Mouse (Mus musculus) intestine, embryonic 15.5 days (tissue): Measurements from ENCODE around the gene Muc15. TPM values are rescaled to one million over a fixed set of nuclear protein-coding genes. Genes with fewer than 3 reads are reported as not detected.

Source experiments
- ATAC-seq: fragments of 200-750 bp; cut with Nextera tagmentation; 2 replicates; pipeline ENCODE4 v1.8.0; 2017; ENCODE audit warnings: moderate TSS enrichment, moderate library complexity
- H3K27ac ChIP-seq: fragments of 300-500 bp; sonication (generic); 2 replicates; pipeline ENCODE4 v1.5.1; 2015; ENCODE audit warnings: mild to moderate bottlenecking, inconsistent platforms
- H3K27me3 ChIP-seq: fragments of 300-500 bp; sonication (generic); replicated peaks from 2 replicates; pipeline ENCODE4 v1.6.1; 2015; ENCODE audit warnings: inconsistent platforms
- H3K36me3 ChIP-seq: fragments of 300-500 bp; sonication (generic); 2 replicates; pipeline ENCODE4 v1.6.1; 2015; ENCODE audit warnings: inconsistent platforms
- H3K4me1 ChIP-seq: fragments of 300-500 bp; sonication (generic); replicated peaks from 2 replicates; pipeline ENCODE4 v1.6.1; 2015; ENCODE audit warnings: inconsistent platforms
- H3K4me2 ChIP-seq: fragments of 300-500 bp; sonication (generic); replicated peaks from 2 replicates; pipeline ENCODE4 v1.6.1; 2015; ENCODE audit warnings: mild to moderate bottlenecking, inconsistent platforms
- H3K4me3 ChIP-seq: fragments of 300-500 bp; sonication (generic); replicated peaks from 2 replicates; pipeline ENCODE4 v1.5.1; 2015; ENCODE audit warnings: inconsistent platforms
- H3K9ac ChIP-seq: fragments of 300-500 bp; sonication (generic); 2 replicates; pipeline ENCODE4 v1.6.1; 2015; ENCODE audit warnings: inconsistent platforms
- H3K9me3 ChIP-seq: fragments of 300-500 bp; sonication (generic); 2 replicates; pipeline ENCODE4 v1.6.1; 2016; ENCODE audit warnings: inconsistent platforms
- WGBS: fragments of 180-500 bp; shearing (Covaris S2); methylation state at CpG from one replicate; pipeline ENCODE4 v1.1.7; 2015; 5-methylcytosine and 5-hydroxymethylcytosine counted together
- polyA plus RNA-seq: library from polyadenylated mRNA; unstranded; fragments of >200 nt; fragmentation: Nextera tagmentation; extraction: Ambion mirVana; gene quantifications from 2 replicates; pipeline ENCODE4 v1.2.1, GENCODE M21; 2015

Muc15 gene
- polyA plus RNA-seq: not detected in 2 replicates

DNA sequence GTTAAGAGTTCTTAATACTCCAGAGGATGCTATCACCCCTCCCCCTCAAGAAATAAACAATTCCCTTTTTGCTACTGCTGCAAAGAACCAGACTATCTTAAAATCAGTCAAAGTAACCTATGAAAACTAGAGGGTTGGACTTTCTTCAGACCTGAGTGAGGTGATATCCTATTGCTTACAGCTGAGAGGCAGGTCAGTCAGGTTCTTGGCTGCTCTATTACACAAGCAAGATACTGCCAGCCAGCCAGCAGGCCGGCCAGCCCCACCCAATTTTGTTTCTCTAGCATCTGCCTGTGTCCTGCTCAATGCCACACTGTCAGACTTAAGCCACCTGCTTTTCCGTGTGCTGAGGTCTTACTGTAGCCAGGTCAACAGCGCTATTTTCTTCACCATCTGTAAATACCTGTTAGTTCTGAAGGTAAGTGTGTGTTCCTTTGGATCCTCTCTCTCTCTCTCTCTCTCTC lies at the start of gene Muc15:
Gene Muc15, plus strand, starts transcription at position 51 of the 464 bp plus-strand sequence.
- Histone ChIP-seq H3K4me3 (no peak within 1 kb of the TSS), H3K36me3 (no peaks in the 10 kb centered on the region), H3K9ac (no peak within 1 kb of the TSS), H3K9me3 (no peaks in the 10 kb centered on the region), H3K27ac (no peak within 1 kb of the TSS), H3K27me3 (no peaks in the 10 kb centered on the region), H3K4me1 (no peaks in the 10 kb centered on the region), H3K4me2 (no peak within 1 kb of the TSS)
- 34% methylated on average over 3 of the region's 3 CpGs for WGBS
- ATAC-seq: peak; percentile 45; the same call in 1 of the 2 replicates

DNA sequence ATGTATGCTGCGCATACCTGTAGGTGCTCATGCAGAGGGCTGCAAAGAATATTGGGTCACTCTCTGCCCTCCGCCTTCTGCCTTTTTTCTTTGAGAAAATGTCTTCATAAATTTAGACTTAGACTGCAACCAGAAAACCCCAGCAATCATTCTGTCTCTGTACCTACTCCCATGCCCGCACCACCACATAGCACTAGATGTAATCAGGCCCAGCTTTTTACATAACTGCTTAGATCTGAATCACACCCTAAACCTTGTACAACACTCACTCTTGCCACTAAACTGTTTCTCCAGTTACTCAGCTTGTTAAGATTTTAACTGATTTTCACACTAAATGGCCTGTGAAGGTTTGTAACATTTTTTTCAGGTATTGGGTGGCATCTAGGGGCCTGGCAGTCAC lies 11.7 kb upstream of the Muc15 start:
- no peak overlapping the region for H3K9ac ChIP-seq
- H3K27ac ChIP-seq: no peak overlapping the region
- H3K36me3 ChIP-seq: no peaks in the 10 kb centered on the region
- H3K9me3 ChIP-seq: no peaks in the 10 kb centered on the region
- H3K4me3 ChIP-seq: no peak overlapping the region
- no peak for ATAC-seq
- 91% methylated on average over 3 of the region's 3 CpGs for WGBS
- H3K27me3 ChIP-seq: no peaks in the 10 kb centered on the region
- no peaks in the 10 kb centered on the region for H3K4me1 ChIP-seq
- no peak overlapping the region for H3K4me2 ChIP-seq

DNA sequence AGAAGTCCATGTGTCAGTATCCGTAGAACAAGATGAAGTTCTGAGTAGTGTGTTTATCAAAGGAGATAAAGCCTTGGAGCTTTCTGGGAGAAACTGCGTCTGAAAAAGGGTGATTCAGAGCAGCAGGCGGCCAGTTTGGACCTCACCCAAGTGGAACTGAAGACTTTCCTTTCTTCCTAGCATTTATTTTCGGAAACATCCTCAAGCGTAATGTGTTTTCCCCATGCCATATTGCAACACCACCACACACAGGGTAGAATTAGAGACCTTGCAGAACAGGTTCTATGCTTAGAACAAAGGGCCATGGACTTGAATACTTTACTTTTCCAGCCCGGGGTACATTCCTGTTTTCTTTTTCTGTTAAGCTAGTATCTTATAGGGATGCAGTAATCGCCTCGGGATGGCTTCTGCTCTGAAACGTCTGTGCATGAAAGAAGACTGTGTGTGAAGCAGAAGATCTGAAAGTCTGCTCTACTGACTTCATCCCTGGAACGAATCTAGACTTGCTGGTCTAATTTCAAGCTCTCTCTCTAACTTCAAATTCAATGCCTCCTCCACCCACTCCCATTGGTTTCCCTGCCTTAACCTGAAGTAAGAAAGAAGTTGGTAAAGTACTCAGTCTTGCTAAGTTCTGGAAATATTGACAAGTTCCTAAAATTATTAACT lies 11.0 kb upstream of the Muc15 start:
- Histone ChIP-seq H3K27me3 (no peaks in the 10 kb centered on the region), H3K27ac (no peak overlapping the region), H3K4me2 (no peak overlapping the region), H3K4me3 (no peak overlapping the region), H3K36me3 (no peaks in the 10 kb centered on the region), H3K9ac (no peak overlapping the region), H3K9me3 (no peaks in the 10 kb centered on the region), H3K4me1 (no peaks in the 10 kb centered on the region)
- WGBS: 67% methylated on average over 10 of the region's 10 CpGs
- no peak for ATAC-seq

DNA sequence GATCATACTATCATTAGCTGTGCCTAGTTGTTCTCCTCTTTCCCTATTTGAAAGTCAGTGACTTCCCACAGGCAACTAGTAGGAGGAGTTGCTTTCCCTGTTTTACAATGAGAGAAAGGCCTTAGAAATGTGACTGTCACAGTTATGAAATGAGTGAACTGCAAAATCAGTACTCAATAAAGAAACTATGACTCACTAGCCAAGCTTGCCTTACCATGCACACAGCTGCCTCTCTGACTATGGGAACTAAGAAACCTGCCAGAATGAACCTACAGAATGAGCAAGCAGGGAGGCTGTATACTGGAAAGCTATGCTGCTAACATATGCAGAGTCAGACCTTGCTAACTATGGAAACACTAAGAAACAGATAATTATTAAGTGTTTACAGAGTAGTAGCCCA lies 2.1 kb upstream of the Muc15 start:
- no peaks in the 10 kb centered on the region for H3K4me1 ChIP-seq
- no peaks in the 10 kb centered on the region for H3K9me3 ChIP-seq
- H3K27me3 ChIP-seq: no peaks in the 10 kb centered on the region
- ATAC-seq: no peak
- H3K36me3 ChIP-seq: no peaks in the 10 kb centered on the region
- no peak overlapping the region for H3K4me2 ChIP-seq
- no peak overlapping the region for H3K27ac ChIP-seq
- H3K9ac ChIP-seq: no peak overlapping the region
- H3K4me3 ChIP-seq: no peak overlapping the region

DNA sequence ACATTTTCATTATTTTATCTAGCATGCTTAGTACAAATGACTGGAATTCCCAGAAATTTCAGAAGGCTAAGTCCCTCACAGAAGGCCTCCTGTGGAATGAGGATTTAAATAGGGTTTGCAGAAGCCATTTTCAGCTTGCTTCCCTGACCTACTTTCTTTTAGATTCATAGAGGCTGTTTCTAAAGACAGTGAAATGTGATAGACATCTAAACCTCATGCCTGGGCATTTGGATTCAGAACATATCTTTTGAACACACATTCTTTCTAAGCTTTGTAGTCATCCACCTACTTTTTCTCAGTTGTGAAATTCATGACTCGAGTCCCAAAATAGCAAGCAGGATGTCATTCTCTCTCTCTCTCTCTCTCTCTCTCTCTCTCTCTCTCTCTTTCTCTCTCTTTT lies 1.1 kb downstream of the Muc15 start:
- Histone ChIP-seq H3K9me3 (no peaks in the 10 kb centered on the region), H3K4me3 (no peak overlapping the region), H3K27me3 (no peaks in the 10 kb centered on the region), H3K4me2 (no peak overlapping the region), H3K4me1 (no peaks in the 10 kb centered on the region), H3K9ac (no peak overlapping the region), H3K36me3 (no peaks in the 10 kb centered on the region), H3K27ac (no peak overlapping the region)
- 96% methylated on average over 1 of the region's 1 CpGs for WGBS
- ATAC-seq: no peak

DNA sequence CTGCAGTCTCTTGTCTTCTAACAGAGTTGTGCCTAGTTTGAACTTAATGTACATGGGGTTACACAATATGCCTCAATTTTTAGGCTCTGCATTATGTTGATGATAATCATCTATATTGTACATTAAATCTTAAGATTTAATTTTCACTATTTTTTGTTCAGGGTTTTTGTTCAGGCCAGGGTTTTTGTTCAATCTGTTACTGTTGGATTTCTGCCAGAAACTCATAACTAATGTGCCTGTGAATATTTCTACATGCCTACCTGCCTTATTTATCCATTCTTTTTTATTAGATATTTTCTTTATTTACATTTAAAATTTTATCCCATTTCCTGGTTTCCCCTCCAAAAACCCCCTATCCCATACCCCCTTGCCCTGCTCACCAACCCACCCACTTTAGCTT lies 5.0 kb downstream of the Muc15 start:
- ATAC-seq: no peak
- H3K9me3 ChIP-seq: no peaks in the 10 kb centered on the region
- H3K9ac ChIP-seq: no peak overlapping the region
- no peaks in the 10 kb centered on the region for H3K4me1 ChIP-seq
- H3K36me3 ChIP-seq: no peaks in the 10 kb centered on the region
- H3K27ac ChIP-seq: no peak overlapping the region
- no peak overlapping the region for H3K4me2 ChIP-seq
- no peak overlapping the region for H3K4me3 ChIP-seq
- H3K27me3 ChIP-seq: no peaks in the 10 kb centered on the region

DNA sequence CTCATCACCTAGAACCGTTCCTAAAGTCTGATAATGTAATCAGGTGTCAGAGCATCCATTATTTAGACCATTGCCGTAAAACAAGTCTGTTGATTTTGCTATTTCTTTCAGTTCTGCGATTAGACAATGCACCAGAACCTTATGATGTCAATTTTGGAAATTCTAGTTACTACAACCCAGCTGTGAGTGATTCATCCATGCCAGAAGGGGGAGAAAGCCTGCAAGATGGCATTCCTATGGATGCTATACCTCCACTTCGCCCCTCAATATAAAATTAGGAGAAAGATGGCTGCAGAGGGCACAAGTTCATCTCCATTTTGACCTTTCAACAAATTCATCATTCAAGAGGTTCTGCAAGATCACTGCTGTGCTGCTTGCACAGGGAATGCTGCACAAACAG lies 16.1 kb downstream of the Muc15 start:
- no peak overlapping the region for H3K4me2 ChIP-seq
- H3K9ac ChIP-seq: no peak overlapping the region
- H3K4me3 ChIP-seq: no peak overlapping the region
- 71% methylated on average over 4 of the region's 4 CpGs for WGBS
- no peak overlapping the region for H3K27ac ChIP-seq
- no peaks in the 10 kb centered on the region for H3K9me3 ChIP-seq
- H3K36me3 ChIP-seq: no peaks in the 10 kb centered on the region
- no peak for ATAC-seq
- no peaks in the 10 kb centered on the region for H3K4me1 ChIP-seq
- no peaks in the 10 kb centered on the region for H3K27me3 ChIP-seq

DNA sequence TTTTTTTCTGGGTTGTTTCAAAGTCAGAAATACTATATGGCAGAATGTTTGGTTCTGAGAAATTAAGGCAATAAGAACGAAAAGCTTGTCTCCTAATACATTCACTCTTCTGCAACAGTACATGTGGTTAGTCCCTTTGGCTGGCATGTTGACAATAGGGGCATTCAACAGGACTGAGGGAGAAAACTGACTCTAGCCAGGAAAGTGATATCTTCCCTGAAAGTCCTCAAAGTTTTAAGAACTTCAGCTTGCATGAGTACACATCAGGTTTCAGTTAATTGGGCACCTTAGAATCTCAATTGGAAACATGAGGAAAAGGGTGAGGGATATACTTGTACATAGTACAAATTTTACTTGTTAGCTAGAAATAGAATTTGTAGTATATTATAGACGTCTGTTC lies 16.8 kb downstream of the Muc15 start:
- Histone ChIP-seq H3K27me3 (no peaks in the 10 kb centered on the region), H3K27ac (no peak overlapping the region), H3K4me3 (no peak overlapping the region), H3K36me3 (no peaks in the 10 kb centered on the region), H3K9me3 (no peaks in the 10 kb centered on the region), H3K4me1 (no peaks in the 10 kb centered on the region), H3K4me2 (no peak overlapping the region), H3K9ac (no peak overlapping the region)
- WGBS: 67% methylated on average over 2 of the region's 2 CpGs
- no peak for ATAC-seq

DNA sequence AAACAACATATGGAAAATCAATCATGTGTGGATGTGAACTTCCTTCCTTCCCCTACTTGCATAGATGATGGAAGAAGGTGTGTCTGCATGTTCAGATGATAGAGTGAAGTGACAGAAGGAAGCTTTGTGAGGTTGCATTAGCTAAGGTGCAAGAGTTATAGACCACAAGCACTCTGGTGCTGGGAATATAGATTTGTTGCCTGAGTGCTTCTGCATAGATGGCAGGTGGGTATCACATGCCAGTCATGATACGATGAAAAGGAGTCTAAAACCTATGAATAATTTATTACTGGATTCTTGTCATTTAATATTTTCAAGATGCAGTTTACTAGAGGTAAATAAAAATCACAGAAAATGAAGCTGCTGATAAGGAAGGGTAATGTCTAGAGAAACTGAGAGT lies 18.6 kb downstream of the Muc15 start:
- 83% methylated on average over 1 of the region's 1 CpGs for WGBS
- no peak overlapping the region for H3K4me3 ChIP-seq
- ATAC-seq: no peak

DNA sequence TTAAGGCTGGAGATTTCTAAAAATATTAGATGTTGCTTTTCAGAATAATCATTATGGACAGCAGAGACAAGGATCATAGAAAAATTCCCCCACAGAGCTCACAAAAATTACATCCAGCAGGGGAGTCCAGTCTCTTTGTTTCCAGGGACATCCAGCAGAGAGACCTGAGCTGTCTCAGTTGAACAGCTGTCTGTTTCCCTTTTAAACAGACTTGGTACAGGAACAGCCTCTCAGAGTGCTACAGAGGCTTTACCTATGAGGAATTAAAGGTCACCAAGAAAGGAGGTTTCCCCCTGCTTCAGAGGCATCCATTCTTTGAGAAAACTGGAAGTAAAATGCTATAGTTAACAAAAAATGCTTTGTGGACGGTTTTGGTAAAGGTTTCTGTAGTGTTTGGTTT lies 19.4 kb downstream of the Muc15 start:
- Histone ChIP-seq H3K27me3 (no peaks in the 10 kb centered on the region), H3K9me3 (no peaks in the 10 kb centered on the region), H3K9ac (no peak overlapping the region), H3K27ac (no peak overlapping the region), H3K4me1 (no peaks in the 10 kb centered on the region), H3K4me2 (no peak overlapping the region), H3K4me3 (no peak overlapping the region), H3K36me3 (no peaks in the 10 kb centered on the region)
- no peak for ATAC-seq
- WGBS: 69% methylated on average over 1 of the region's 1 CpGs

More for the DNA sequence above, 18.6 kb downstream of the Muc15 start:
- Histone ChIP-seq H3K27me3 (no peaks in the 10 kb centered on the region), H3K4me2 (no peak overlapping the region), H3K27ac (no peak overlapping the region), H3K9me3 (no peaks in the 10 kb centered on the region), H3K4me1 (no peaks in the 10 kb centered on the region), H3K36me3 (no peaks in the 10 kb centered on the region), H3K9ac (no peak overlapping the region)

DNA sequence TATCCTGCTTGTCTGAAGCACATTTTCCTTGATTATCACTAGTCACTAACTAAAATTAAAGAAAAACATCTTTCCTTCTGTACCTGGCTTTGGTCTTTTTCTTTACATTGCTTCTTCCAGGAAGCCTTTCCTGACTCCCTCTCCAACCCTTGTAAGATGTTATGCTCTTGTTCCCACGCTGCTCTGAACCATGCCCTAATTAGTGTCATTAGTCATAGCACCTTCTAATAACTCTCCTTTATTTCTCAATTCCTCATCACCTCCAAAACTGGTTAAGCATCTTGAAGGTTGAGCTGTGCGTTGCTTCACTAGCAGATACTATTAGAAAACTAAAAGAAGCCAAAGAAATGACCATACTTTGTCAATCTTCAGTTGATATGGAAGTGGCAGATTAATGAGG lies 36.4 kb downstream of the Muc15 start:
- ATAC-seq: no peak
- 74% methylated on average over 2 of the region's 2 CpGs for WGBS
- H3K9ac ChIP-seq: no peak overlapping the region
- no peaks in the 10 kb centered on the region for H3K9me3 ChIP-seq
- H3K4me2 ChIP-seq: no peak overlapping the region
- no peaks in the 10 kb centered on the region for H3K36me3 ChIP-seq
- H3K27me3 ChIP-seq: no peaks in the 10 kb centered on the region
- no peaks in the 10 kb centered on the region for H3K4me1 ChIP-seq
- no peak overlapping the region for H3K4me3 ChIP-seq
- H3K27ac ChIP-seq: no peak overlapping the region

DNA sequence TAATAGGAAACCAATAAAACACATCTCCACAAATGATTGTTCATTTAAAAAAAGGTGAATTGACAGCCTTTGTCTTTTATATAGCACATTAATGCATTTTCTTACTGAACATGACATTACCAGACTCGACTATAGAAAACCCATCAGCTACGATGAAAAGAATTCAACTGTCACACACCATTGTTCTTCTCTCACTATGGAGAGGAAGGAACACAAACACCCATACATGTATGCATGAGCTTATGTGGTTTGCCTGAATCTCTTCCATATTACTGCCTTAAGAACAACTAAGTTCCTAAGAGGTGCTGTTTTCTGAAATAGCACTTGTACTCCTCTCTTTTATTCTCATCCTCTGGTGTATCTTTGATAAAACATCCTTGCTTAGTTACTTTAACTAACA lies 38.3 kb downstream of the Muc15 start:
- no peak overlapping the region for H3K9ac ChIP-seq
- H3K27me3 ChIP-seq: no peaks in the 10 kb centered on the region
- no peak overlapping the region for H3K4me3 ChIP-seq
- H3K4me2 ChIP-seq: no peak overlapping the region
- H3K36me3 ChIP-seq: no peaks in the 10 kb centered on the region
- 89% methylated on average over 2 of the region's 2 CpGs for WGBS
- no peaks in the 10 kb centered on the region for H3K9me3 ChIP-seq
- ATAC-seq: no peak
- no peaks in the 10 kb centered on the region for H3K4me1 ChIP-seq
- H3K27ac ChIP-seq: no peak overlapping the region

DNA sequence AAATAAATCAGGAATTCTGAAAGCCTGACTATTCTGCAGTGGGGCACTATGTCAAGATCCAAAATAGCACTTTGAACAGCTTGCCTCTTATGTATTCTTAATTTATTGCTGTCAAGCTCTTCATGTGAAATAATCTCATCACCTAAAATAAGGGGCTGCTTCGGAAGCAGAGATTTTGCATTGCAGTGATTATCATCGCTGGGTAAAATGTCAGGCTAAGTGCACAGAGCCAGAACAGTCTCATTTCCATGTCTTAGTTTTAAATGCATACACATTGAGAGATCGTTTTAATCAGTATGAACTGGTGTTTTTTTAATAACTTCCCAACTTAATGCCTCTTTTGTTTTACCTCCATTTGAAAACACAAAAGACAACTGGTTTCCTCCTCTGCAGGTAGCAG lies 66.3 kb downstream of the Muc15 start:
- Histone ChIP-seq H3K27me3 (no peaks in the 10 kb centered on the region), H3K36me3 (no peaks in the 10 kb centered on the region), H3K4me1 (no peaks in the 10 kb centered on the region), H3K9ac (no peak overlapping the region), H3K4me3 (no peak overlapping the region), H3K9me3 (no peaks in the 10 kb centered on the region), H3K4me2 (no peak overlapping the region), H3K27ac (no peak overlapping the region)
- no peak for ATAC-seq
- 82% methylated on average over 3 of the region's 3 CpGs for WGBS
